Mouse (Mus musculus) kidney, postnatal 0 days (tissue): Measurements from ENCODE around the gene Zc3h12c. TPM values are rescaled to one million over a fixed set of nuclear protein-coding genes. Genes with fewer than 3 reads are reported as not detected.

ENCODE experiments used
- ATAC-seq: fragments of 200-750 bp; cut with Nextera tagmentation; replicated peaks from 2 replicates; pipeline ENCODE4 v1.8.0; 2017; ENCODE audit warnings: low read depth, moderate number of reproducible peaks, moderate TSS enrichment, moderate library complexity; ENCODE audit not compliant: low FRiP score
- DNase-seq: peaks from one replicate; pipeline ENCODE4 v3.0.0-alpha.2; 2016; ENCODE audit warnings: low spot score
- H3K27ac ChIP-seq: fragments of 300-500 bp; sonication (generic); 2 replicates; pipeline ENCODE4 v1.5.1; 2014; ENCODE audit warnings: mild to moderate bottlenecking
- H3K27me3 ChIP-seq: fragments of 300-500 bp; sonication (generic); 2 replicates; pipeline ENCODE4 v1.6.1; 2014; ENCODE audit warnings: low read length, mixed read lengths; ENCODE audit not compliant: insufficient read depth
- H3K36me3 ChIP-seq: fragments of 300-500 bp; sonication (generic); 2 replicates; pipeline ENCODE4 v1.6.1; 2014; ENCODE audit warnings: low read length, mixed read lengths; ENCODE audit not compliant: insufficient read depth
- H3K4me1 ChIP-seq: fragments of 300-500 bp; sonication (generic); replicated peaks from 2 replicates; pipeline ENCODE4 v1.6.1; 2014; ENCODE audit warnings: antibody characterized with exemption, low read length, mixed read lengths; ENCODE audit not compliant: insufficient read depth
- H3K4me2 ChIP-seq: fragments of 300-500 bp; sonication (generic); 2 replicates; pipeline ENCODE4 v1.6.1; 2014; ENCODE audit warnings: mild to moderate bottlenecking, low read length, moderate library complexity, mixed read lengths
- H3K4me3 ChIP-seq: fragments of 300-500 bp; sonication (generic); replicated peaks from 2 replicates; pipeline ENCODE4 v1.5.1; 2014; ENCODE audit warnings: low read depth, low read length
- H3K9ac ChIP-seq: fragments of 300-500 bp; sonication (generic); 2 replicates; pipeline ENCODE4 v1.6.1; 2014; ENCODE audit warnings: low read depth, low read length
- H3K9me3 ChIP-seq: fragments of 300-500 bp; sonication (generic); replicated peaks from 2 replicates; pipeline ENCODE4 v1.6.1; 2016; ENCODE audit warnings: low read length, inconsistent platforms, mixed read lengths
- CTCF ChIP-seq: IDR thresholded peaks from 2 replicates; pipeline ENCODE4 v1.5.1; 2016; ENCODE audit warnings: antibody characterized with exemption, low read depth, mild to moderate bottlenecking, moderate library complexity
- WGBS: fragments of 180-500 bp; shearing (Covaris S2); extraction: QIAGEN DNeasy Blood & Tissue Kit; methylation state at CpG from one replicate; pipeline ENCODE4 v1.1.7; 2014; 5-methylcytosine and 5-hydroxymethylcytosine counted together
- polyA plus RNA-seq: library from polyadenylated mRNA; unstranded; fragments of >200 nt; fragmentation: Nextera tagmentation; extraction: Ambion mirVana; gene quantifications from 2 replicates; pipeline ENCODE4 v1.2.1, GENCODE M21; 2015

Zc3h12c gene
- polyA plus RNA-seq, 1 experiment from 2014 or later, result 4.3 TPM

DNA sequence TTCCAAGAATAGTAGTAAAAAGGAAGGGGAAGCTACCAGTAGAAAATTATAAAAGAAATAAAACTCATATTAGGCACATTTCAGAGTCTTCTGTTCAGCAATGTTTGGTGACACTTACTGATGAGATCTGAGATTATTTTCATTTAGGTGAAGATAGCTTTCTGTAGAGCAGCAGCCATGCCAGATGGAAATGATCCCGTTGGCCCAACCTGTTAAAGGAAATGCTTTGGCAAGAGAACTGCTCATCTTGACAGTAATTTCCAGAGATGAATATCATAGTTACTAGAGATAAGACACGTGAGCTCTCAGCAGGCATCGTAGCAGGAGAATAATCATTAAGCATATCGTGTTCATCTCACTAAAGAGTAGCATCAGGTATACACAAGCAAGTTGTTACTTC lies 31.9 kb upstream of the Zc3h12c start:
- ATAC-seq, result no peak
- H3K9ac ChIP-seq, result no peak overlapping the region
- no peak overlapping the region for H3K4me2 ChIP-seq
- no peak overlapping the region for H3K4me3 ChIP-seq
- no peak for TF ChIP-seq CTCF
- no peaks in the 10 kb centered on the region for H3K4me1 ChIP-seq
- H3K36me3 ChIP-seq, result no peaks in the 10 kb centered on the region
- H3K9me3 ChIP-seq, result no peaks in the 10 kb centered on the region
- no peak for DNase-seq
- H3K27me3 ChIP-seq, result no peaks in the 10 kb centered on the region
- WGBS, result 76% methylated on average over 4 of the region's 4 CpGs
- no peak overlapping the region for H3K27ac ChIP-seq

DNA sequence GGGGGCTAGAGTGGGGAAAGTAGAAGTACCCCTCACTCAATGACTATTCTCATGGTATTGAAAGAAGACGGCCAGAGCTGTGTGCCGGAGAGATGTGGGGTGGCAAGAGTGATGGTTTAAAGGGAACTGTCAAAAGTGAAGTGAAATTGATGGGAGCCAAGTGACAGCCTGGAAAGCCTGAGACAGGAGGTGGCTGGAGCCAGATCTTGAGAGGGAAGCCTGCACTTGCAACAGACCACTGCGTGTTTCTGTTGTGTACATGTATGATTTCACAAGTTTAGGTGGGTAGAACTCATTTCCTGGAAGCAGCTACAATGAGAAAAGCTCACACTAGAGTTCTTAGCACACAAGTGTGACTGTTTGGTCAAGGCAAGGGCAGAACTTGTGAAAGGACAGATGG lies 27.5 kb upstream of the Zc3h12c start:
- H3K4me1 ChIP-seq, result no peaks in the 10 kb centered on the region
- no peaks in the 10 kb centered on the region for H3K36me3 ChIP-seq
- 90% methylated on average over 3 of the region's 3 CpGs for WGBS
- no peak for DNase-seq
- H3K4me2 ChIP-seq, result no peak overlapping the region
- no peaks in the 10 kb centered on the region for H3K27me3 ChIP-seq
- no peaks in the 10 kb centered on the region for H3K9me3 ChIP-seq
- no peak overlapping the region for H3K9ac ChIP-seq
- no peak overlapping the region for H3K27ac ChIP-seq
- no peak for TF ChIP-seq CTCF
- no peak for ATAC-seq
- no peak overlapping the region for H3K4me3 ChIP-seq

DNA sequence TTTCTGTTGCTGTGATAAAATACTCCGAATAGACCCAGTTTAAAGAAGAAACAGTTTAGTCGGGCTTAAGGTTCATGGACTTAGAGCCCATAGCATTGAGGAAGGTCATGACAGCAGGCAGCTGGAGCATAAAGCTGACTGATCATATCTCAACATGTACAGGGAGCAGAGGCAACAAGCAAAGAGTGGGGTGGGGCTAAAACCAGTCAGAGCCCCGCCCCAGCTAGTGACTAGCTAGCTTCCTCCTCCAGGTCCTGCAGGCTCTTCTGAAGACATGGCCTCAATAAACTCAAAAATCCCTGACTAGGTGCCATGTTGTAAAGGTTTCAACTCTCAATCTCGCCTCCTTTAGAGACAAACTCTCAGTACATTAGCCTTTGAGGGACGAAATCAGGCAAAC lies 25.5 kb upstream of the Zc3h12c start:
- no peak for ATAC-seq
- no peak overlapping the region for H3K27ac ChIP-seq
- no peak for DNase-seq
- no peak overlapping the region for H3K4me2 ChIP-seq
- H3K9me3 ChIP-seq, result no peaks in the 10 kb centered on the region
- no peaks in the 10 kb centered on the region for H3K36me3 ChIP-seq
- TF ChIP-seq CTCF, result no peak
- 73% methylated on average over 5 of the region's 5 CpGs for WGBS
- no peak overlapping the region for H3K4me3 ChIP-seq
- H3K27me3 ChIP-seq, result no peaks in the 10 kb centered on the region
- H3K4me1 ChIP-seq, result no peaks in the 10 kb centered on the region
- no peak overlapping the region for H3K9ac ChIP-seq

DNA sequence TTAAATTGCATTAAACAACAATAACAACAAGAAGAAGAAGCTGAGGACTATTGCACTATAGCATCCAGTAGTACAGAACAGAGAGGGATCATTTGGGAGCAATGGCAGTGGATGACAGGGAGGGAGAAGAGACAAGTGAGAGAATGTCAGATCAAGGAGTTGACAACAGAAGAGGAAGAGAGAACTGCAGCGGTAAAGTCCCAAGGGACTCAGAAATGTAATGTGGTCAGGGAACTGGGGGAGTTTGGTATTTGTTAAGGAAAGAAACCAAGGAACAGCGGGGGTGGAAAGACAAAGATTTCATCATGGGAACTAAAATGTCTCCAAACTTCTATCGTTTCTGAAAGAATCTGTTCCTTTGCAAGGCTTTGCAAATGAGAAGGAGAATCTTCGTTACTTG lies 22.5 kb upstream of the Zc3h12c start:
- Histone ChIP-seq H3K4me1 (no peaks in the 10 kb centered on the region), H3K27me3 (no peaks in the 10 kb centered on the region), H3K9ac (no peak overlapping the region), H3K9me3 (no peaks in the 10 kb centered on the region), H3K4me3 (no peak overlapping the region), H3K27ac (no peak overlapping the region), H3K4me2 (no peak overlapping the region), H3K36me3 (no peaks in the 10 kb centered on the region)
- DNase-seq (no peak), ATAC-seq (no peak)
- no peak for TF ChIP-seq CTCF
- WGBS, result 96% methylated on average over 4 of the region's 4 CpGs

DNA sequence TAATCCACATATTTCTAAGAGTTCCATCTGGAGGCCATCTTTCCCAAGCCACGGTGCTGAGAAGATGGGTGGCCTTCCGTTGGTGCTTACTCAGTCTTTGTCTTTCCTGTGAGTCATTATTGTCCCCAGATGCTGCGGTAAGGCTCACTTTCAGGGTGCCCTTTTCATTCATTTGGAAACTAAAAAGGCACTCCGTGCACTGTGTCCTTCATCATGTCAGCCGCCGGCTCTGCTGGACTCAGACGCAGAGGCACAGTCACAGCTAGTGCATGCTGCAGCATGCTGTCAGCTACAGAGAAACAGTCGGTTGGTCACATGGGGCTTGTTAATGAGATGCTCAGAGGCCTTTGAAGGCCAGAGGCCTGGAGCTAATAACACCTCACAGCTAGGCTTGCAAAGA lies 19.7 kb upstream of the Zc3h12c start:
- Histone ChIP-seq H3K27ac (no peak overlapping the region), H3K4me3 (no peak overlapping the region), H3K9ac (no peak overlapping the region), H3K36me3 (no peaks in the 10 kb centered on the region), H3K4me2 (no peak overlapping the region), H3K27me3 (no peaks in the 10 kb centered on the region), H3K9me3 (no peaks in the 10 kb centered on the region), H3K4me1 (no peaks in the 10 kb centered on the region)
- WGBS, result 40% methylated on average over 8 of the region's 8 CpGs
- ATAC-seq (no peak), DNase-seq (no peak)
- no peak for TF ChIP-seq CTCF

DNA sequence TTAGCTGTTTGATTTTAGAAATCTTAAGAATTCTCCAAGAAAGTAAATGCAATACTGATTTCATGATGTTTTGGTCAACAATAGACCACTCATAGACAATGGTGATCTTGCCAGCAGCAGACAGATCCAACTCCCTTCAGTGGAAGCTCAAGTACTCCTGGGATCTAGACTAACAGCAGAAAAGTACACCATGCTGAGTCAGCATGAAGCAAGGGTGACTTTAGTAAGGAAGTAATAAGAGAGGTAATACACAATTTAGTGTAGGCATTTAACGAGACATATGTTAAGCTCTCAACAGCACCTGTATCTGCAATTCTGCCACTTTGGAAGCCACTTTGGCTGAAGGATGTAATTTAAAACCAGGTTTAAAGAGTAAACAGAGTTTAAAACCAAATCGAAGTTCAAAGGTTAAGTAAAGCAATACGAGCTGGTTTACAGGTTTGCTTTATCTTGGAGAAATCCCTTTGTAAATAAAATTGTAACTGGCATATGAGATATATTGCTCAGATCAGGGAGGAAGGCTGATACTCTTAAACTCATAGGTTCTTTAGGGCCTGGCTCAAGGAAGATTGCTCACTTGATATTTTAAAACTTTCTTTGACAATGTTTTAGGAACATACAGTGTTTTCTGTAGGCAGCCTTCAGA lies 18.0 kb upstream of the Zc3h12c start:
- no peak for TF ChIP-seq CTCF
- no peak overlapping the region for H3K9ac ChIP-seq
- 29% methylated on average over 3 of the region's 3 CpGs for WGBS
- no peak overlapping the region for H3K4me3 ChIP-seq
- ATAC-seq (no peak), DNase-seq (peak; percentile 15)
- no peaks in the 10 kb centered on the region for H3K36me3 ChIP-seq
- no peaks in the 10 kb centered on the region for H3K9me3 ChIP-seq
- H3K4me2 ChIP-seq, result no peak overlapping the region
- no peaks in the 10 kb centered on the region for H3K4me1 ChIP-seq
- no peak overlapping the region for H3K27ac ChIP-seq
- no peaks in the 10 kb centered on the region for H3K27me3 ChIP-seq

DNA sequence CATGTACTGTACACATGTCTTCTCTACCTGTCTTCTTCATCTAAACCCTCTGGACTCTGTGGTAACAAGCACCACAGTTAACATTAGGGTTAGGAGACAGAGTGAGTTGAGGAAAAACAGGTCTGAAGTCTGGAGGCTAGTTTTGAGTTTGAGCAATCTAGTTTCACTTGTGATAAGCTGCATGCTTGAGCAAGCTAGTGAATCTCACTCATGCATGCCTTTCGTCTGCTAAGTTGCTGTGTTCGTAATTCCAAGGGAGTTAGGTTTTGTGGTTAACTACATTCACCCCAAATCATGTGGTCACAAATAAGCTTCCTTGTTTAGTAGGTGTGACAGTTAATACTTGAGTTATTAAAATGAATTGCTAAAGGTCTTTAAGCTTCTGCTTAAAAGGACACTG lies 13.0 kb upstream of the Zc3h12c start:
- Histone ChIP-seq H3K4me1 (no peaks in the 10 kb centered on the region), H3K27ac (no peak overlapping the region), H3K9ac (no peak overlapping the region), H3K4me3 (no peak overlapping the region), H3K36me3 (no peaks in the 10 kb centered on the region), H3K4me2 (no peak overlapping the region), H3K27me3 (no peaks in the 10 kb centered on the region), H3K9me3 (no peaks in the 10 kb centered on the region)
- 43% methylated on average over 2 of the region's 2 CpGs for WGBS
- no peak for TF ChIP-seq CTCF
- no peak for DNase-seq
- ATAC-seq, result peak; percentile 54
